Mouse (Mus musculus) layer of hippocampus, adult 6 months (tissue): ENCODE measurements around the gene Scn3a. TPM values are rescaled to one million over a fixed set of nuclear protein-coding genes. Genes with fewer than 3 reads are reported as not detected.

Source experiments
- long read RNA-seq, 2 experiments: library from polyadenylated mRNA; unstranded; transcript quantifications; one replicate each; pipeline ENCODE4 v2.0.0; 2019 to 2020
- polyA plus RNA-seq: library from polyadenylated mRNA; unstranded; fragments of <200 nt; fragmentation: Nextera tagmentation; gene quantifications from 2 replicates; pipeline ENCODE4 v1.2.3, GENCODE M21; 2021

The Scn3a gene
- 4.2 and 7.1 TPM in 2 replicates for polyA plus RNA-seq
- long read RNA-seq, experiment 1, partial matches to known transcripts, result 19 of 29 reads
- long read RNA-seq, experiment 1, other reads (novel, unspliced or antisense), result 10 of 29 reads
- long read RNA-seq, experiment 2, full-length matches to known transcripts, result 15 of 52 reads
- long read RNA-seq, experiment 2, partial matches to known transcripts, result 17 of 52 reads
- long read RNA-seq, experiment 2, other reads (novel, unspliced or antisense), result 20 of 52 reads

DNA sequence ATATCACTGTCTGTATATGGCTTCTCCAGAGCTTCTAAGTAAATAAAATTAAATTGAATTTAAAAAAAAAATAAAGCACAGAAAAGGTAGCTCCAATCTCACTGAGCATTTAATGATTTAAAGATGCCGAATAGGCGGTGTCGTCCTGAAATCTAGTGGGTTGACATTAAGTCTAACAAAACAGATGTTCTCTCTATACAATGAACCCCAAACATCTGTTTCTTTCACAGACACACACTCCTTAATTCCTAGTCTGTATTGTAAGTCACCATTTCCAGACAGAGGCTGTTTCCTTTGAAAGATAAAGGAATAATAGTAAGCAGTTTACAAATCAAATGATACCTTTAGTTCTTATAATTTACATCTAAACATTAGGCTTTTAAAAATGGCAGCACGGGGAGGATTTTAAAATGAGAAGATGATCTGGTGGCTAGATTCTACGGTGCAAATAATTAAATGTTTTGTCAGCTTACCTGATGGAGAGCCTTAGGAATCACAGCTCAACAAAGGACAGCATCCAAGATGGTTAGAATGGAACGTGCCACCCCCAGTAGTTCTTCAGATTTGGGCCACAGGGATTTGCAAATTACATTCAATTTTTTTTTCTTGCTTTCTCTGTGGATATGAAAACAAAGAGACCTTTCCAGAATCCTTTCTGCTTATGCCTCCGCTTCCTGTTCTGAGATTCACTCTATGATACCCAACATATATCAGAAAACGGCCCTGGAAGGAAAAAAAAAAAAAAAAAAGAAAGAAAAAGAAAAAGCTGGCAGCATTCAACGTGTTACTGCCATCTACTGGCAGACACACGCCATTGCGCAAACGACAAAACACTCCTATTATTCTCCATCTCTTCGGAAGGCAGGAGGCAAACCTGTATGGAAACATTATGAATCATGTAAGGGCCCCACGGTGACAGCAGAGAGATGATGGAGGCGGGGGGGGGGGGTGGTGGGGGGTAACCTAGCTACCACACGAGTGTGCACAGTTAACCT lies at the start of gene Scn3a:
TSS of gene Scn3a (minus strand) at position 835 of the 995 bp plus-strand sequence.

Other genes starting within 250 kb of the Scn3a start
- gene Slc38a11, start 203.6 kb downstream of the Scn3a start, polyA plus RNA-seq, result 1.1 and 1.5 TPM in 2 replicates
- 25.6 and 29.8 TPM in 2 replicates for gene Scn2a, start 53.1 kb upstream of the Scn3a start, polyA plus RNA-seq